Mouse (Mus musculus): ENCODE data around the gene Nat8f4.

DNA sequence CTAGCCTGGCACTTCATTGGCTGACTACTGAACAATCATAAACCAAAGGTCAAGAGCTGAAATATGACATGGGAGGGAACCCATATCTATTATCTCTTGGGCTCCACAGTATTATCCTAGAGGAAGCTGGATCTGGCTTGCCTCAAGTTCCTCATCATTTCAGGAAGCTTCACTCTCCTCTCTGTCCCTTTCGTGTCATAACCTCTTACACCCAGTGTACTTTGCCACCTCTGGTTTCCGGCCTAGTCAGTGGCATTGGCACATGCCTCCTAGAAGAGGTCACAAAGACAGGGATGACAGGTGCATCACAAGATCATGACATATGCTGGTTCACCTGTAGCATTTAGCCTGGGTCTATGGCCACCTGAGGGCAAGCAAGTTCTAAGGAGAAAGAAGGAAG, 2.4 kb downstream of the Nat8f4 start:
- no peak for TF ChIP-seq POLR2A (IDR thresholded peaks at IDR 0.05; ENCODE audit: borderline replicate concordance, control insufficient read depth, low read depth, low read length)
- TF ChIP-seq CTCF (IDR thresholded peaks at IDR 0.05; ENCODE audit: control insufficient read depth, insufficient read depth, low read length), result no peak
